Mouse (Mus musculus) stomach, postnatal 0 days (tissue): Measurements from ENCODE around the gene Cyfip2. TPM values are rescaled to one million over a fixed set of nuclear protein-coding genes. Genes with fewer than 3 reads are reported as not detected.

Experiments
- ATAC-seq: fragments of 200-750 bp; cut with Nextera tagmentation; 2 replicates; pipeline ENCODE4 v1.8.0; 2017; ENCODE audit not compliant: low FRiP score, low TSS enrichment
- DNase-seq: peaks from one replicate; pipeline ENCODE4 v3.0.0-alpha.2; 2016; ENCODE audit warnings: low spot score
- H3K27ac ChIP-seq: fragments of 300-500 bp; sonication (generic); replicated peaks from 2 replicates; pipeline ENCODE4 v1.5.1; 2014; ENCODE audit warnings: mild to moderate bottlenecking, control low read depth
- H3K27me3 ChIP-seq: fragments of 300-500 bp; sonication (generic); 2 replicates; pipeline ENCODE4 v1.6.1; 2014; ENCODE audit warnings: low read length; ENCODE audit not compliant: control insufficient read depth, insufficient read depth
- H3K36me3 ChIP-seq: fragments of 300-500 bp; sonication (generic); 2 replicates; pipeline ENCODE4 v1.6.1; 2014; ENCODE audit warnings: low read length, mixed read lengths; ENCODE audit not compliant: control insufficient read depth, insufficient read depth
- H3K4me1 ChIP-seq: fragments of 300-500 bp; sonication (generic); replicated peaks from 2 replicates; pipeline ENCODE4 v1.6.1; 2014; ENCODE audit warnings: antibody characterized with exemption; ENCODE audit not compliant: control insufficient read depth, insufficient read depth
- H3K4me2 ChIP-seq: fragments of 300-500 bp; sonication (generic); replicated peaks from 2 replicates; pipeline ENCODE4 v1.6.1; 2014; ENCODE audit warnings: low read depth, mild to moderate bottlenecking, control low read depth, moderate library complexity
- H3K4me3 ChIP-seq: fragments of 300-500 bp; sonication (generic); 2 replicates; pipeline ENCODE4 v1.5.1; 2014; ENCODE audit warnings: low read depth, low read length, control low read depth
- H3K9ac ChIP-seq: fragments of 300-500 bp; sonication (generic); 2 replicates; pipeline ENCODE4 v1.6.1; 2014; ENCODE audit warnings: mild to moderate bottlenecking, low read length, control low read depth, mixed read lengths
- H3K9me3 ChIP-seq: fragments of 300-500 bp; sonication (generic); 2 replicates; pipeline ENCODE4 v1.6.1; 2016; ENCODE audit warnings: low read length; ENCODE audit not compliant: control insufficient read depth
- CTCF ChIP-seq: IDR thresholded peaks from 2 replicates; pipeline ENCODE4 v1.5.1; 2016; ENCODE audit warnings: antibody characterized with exemption, low read depth, mild to moderate bottlenecking, moderate library complexity
- EP300 ChIP-seq: optimal IDR thresholded peaks from 2 replicates; pipeline ENCODE3; 2016; ENCODE audit warnings: antibody characterized with exemption
- WGBS: fragments of 180-500 bp; shearing (Covaris S2); extraction: QIAGEN DNeasy Blood & Tissue Kit; methylation state at CpG from one replicate; pipeline ENCODE4 v1.1.7; 2014; 5-methylcytosine and 5-hydroxymethylcytosine counted together
- polyA plus RNA-seq: library from polyadenylated mRNA; unstranded; fragments of >200 nt; fragmentation: Nextera tagmentation; extraction: Ambion mirVana; gene quantifications from 2 replicates; pipeline ENCODE4 v1.2.1, GENCODE M21; 2015

Cyfip2 gene
- polyA plus RNA-seq, 1 experiment from 2014 or later = 2.8 TPM

DNA sequence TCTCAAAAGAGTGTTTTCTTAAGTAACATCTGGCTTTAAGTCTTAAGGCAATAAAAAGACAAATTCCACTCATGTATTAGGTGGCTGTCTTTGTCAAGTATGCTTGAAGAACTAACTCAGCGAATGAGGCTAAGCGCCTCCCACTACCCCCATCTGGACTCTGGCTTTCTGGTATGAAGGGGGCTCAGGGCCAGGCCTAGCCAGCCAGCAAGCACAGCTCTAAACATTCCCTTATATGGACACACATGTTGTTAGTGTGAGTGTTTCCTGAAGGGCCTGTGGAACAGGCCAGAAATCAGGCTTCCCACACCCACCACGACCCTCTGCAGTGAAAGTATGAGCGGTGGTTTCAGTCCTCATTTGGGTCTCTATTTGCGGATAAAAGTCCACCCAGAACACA, 98.8 kb downstream of the Cyfip2 start:
- Histone ChIP-seq H3K9ac (peak overlapping the region; percentile 41), H3K9me3 (no peaks in the 10 kb centered on the region), H3K27ac (peak overlapping the region; percentile 96), H3K4me3 (no peak overlapping the region), H3K27me3 (no peaks in the 10 kb centered on the region), H3K4me1 (0 out of 2 replicates have a peak, but pooled peaks cover 4% of the 10 kb centered on the region), H3K4me2 (no peak overlapping the region), H3K36me3 (no peaks in the 10 kb centered on the region)
- DNase-seq (peak; percentile 35), ATAC-seq (peak; percentile 86)
- WGBS = 34% methylated on average over 5 of the region's 5 CpGs
- TF ChIP-seq CTCF (no peak), EP300 (no peak)

- TF ChIP-seq CTCF (no peak), EP300 (no peak)
- Histone ChIP-seq H3K9me3 (no peaks in the 10 kb centered on the region), H3K9ac (no peak overlapping the region), H3K27me3 (no peaks in the 10 kb centered on the region), H3K4me1 (0 out of 2 replicates have a peak, but pooled peaks cover 4% of the 10 kb centered on the region), H3K27ac (peak overlapping the region; percentile 5; the same call in 1 of the 2 replicates), H3K4me2 (no peak overlapping the region), H3K36me3 (no peaks in the 10 kb centered on the region), H3K4me3 (no peak overlapping the region)
- WGBS = 27% methylated on average over 3 of the region's 3 CpGs
- ATAC-seq = no peak
- DNase-seq = no peak
These were observed 100.8 kb downstream of the Cyfip2 start for GRCm38 (mm10) chr11:46211858-46212257.

DNA sequence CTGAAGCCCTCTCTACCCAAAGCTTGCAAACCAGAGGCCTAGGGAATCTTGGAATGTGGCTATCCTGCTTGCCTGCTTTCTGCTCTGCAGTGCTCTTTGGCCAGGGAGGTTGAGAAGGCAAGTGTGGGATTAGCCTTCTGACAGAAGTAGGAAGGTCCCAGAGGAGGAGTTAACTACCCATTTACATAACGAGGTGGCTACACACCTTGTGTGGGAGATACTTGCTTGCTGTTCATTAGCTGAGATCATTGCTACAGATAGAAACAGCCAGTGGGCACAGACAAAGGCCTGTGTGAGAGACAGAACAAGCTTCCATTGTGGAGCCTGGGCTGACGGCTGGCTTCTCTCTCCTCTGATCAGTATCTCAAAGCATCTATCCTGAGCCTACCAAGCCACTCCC, 102.8 kb downstream of the Cyfip2 start:
- Histone ChIP-seq H3K4me1 (peaks cover 3% of the 10 kb centered on the region; the same call in 1 of the 2 replicates), H3K27me3 (no peaks in the 10 kb centered on the region), H3K27ac (0 out of 2 replicates have a peak overlapping the region, but pooled peaks have one; percentile 24), H3K9ac (no peak overlapping the region), H3K9me3 (no peaks in the 10 kb centered on the region), H3K36me3 (no peaks in the 10 kb centered on the region), H3K4me2 (no peak overlapping the region), H3K4me3 (no peak overlapping the region)
- TF ChIP-seq EP300 (no peak), CTCF (no peak)
- DNase-seq (no peak), ATAC-seq (no peak)
- WGBS = 59% methylated on average over 2 of the region's 2 CpGs

GRCm38 (mm10) chr11:46205639-46206409, 106.8 kb downstream of the Cyfip2 start:
- no peaks in the 10 kb centered on the region for H3K9me3 ChIP-seq
- no peak overlapping the region for H3K9ac ChIP-seq
- TF ChIP-seq EP300 = peak; percentile 25
- no peak for TF ChIP-seq CTCF
- no peak overlapping the region for H3K4me3 ChIP-seq
- no peaks in the 10 kb centered on the region for H3K27me3 ChIP-seq
- no peak for DNase-seq
- no peak overlapping the region for H3K4me2 ChIP-seq
- peak overlapping the region; percentile 86 for H3K27ac ChIP-seq
- no peaks in the 10 kb centered on the region for H3K36me3 ChIP-seq
- WGBS = 42% methylated on average over 17 of the region's 17 CpGs
- ATAC-seq = peak; percentile 76; the same call in 1 of the 2 replicates
- H3K4me1 ChIP-seq = no peaks in the 10 kb centered on the region; the same call in 1 of the 2 replicates

DNA sequence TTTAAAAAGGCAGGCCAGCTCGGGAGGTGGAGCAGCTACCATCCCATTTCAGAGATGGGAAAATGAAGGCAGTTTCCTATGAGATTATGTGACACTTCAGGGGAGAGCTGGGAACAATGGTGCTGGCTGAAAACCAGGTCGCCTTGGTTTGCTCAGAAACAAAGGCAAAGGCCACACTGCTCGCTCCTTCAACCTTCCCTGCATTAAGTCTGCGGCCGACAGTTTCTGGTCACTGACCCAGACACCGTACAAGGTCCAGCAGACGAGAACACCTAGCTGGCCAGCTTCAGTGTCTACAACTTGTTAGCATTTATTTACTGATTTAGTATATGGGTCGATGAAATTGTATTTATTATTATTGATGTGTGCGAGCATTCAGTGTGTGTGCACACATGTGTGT, 107.8 kb downstream of the Cyfip2 start:
- H3K27ac ChIP-seq = peak overlapping the region; percentile 86
- WGBS = 86% methylated on average over 9 of the region's 9 CpGs

GRCm38 (mm10) chr11:46202547-46202887, 110.1 kb downstream of the Cyfip2 start:
- no peaks in the 10 kb centered on the region for H3K9me3 ChIP-seq
- WGBS = 44% methylated on average over 10 of the region's 10 CpGs
- no peak overlapping the region for H3K4me2 ChIP-seq

More for the DNA sequence above, 107.8 kb downstream of the Cyfip2 start:
- Histone ChIP-seq H3K9me3 (no peaks in the 10 kb centered on the region), H3K4me3 (no peak overlapping the region), H3K36me3 (no peaks in the 10 kb centered on the region), H3K27me3 (no peaks in the 10 kb centered on the region), H3K4me2 (no peak overlapping the region), H3K9ac (no peak overlapping the region), H3K4me1 (no peaks in the 10 kb centered on the region; the same call in 1 of the 2 replicates)
- ATAC-seq (no peak), DNase-seq (no peak)
- no peak for TF ChIP-seq CTCF

More at GRCm38 (mm10) chr11:46202547-46202887, 110.1 kb downstream of the Cyfip2 start:
- Histone ChIP-seq H3K4me1 (no peaks in the 10 kb centered on the region; the same call in 1 of the 2 replicates), H3K27me3 (no peaks in the 10 kb centered on the region), H3K4me3 (no peak overlapping the region), H3K36me3 (no peaks in the 10 kb centered on the region), H3K27ac (peak overlapping the region; percentile 56; the same call in 1 of the 2 replicates), H3K9ac (no peak overlapping the region)
- TF ChIP-seq EP300 (no peak), CTCF (no peak)
- ATAC-seq = no peak
- DNase-seq = no peak
